Mouse (Mus musculus) hindbrain, embryonic 16.5 days (tissue): Measurements from ENCODE around the gene Nova2. TPM values are rescaled to one million over a fixed set of nuclear protein-coding genes. Genes with fewer than 3 reads are reported as not detected.

ENCODE experiments used
- ATAC-seq: fragments of 200-750 bp; cut with Nextera tagmentation; 2 replicates; pipeline ENCODE4 v1.8.0; 2017; ENCODE audit warnings: moderate TSS enrichment, moderate library complexity
- H3K27ac ChIP-seq: fragments of 300-500 bp; sonication (generic); 2 replicates; pipeline ENCODE4 v1.5.1; 2014; ENCODE audit warnings: low read depth, mild to moderate bottlenecking, control low read depth, low read length, moderate library complexity
- H3K27me3 ChIP-seq: fragments of 300-500 bp; sonication (generic); replicated peaks from 2 replicates; pipeline ENCODE4 v1.6.1; 2014; ENCODE audit warnings: low read length; ENCODE audit not compliant: control insufficient read depth, insufficient read depth
- H3K36me3 ChIP-seq: fragments of 300-500 bp; sonication (generic); 2 replicates; pipeline ENCODE4 v1.6.1; 2014; ENCODE audit warnings: mild to moderate bottlenecking, low read length, moderate library complexity, mixed read lengths; ENCODE audit not compliant: control insufficient read depth, insufficient read depth
- H3K4me1 ChIP-seq: fragments of 300-500 bp; sonication (generic); 2 replicates; pipeline ENCODE4 v1.6.1; 2014; ENCODE audit warnings: low read depth, low read length; ENCODE audit not compliant: control insufficient read depth, insufficient read depth
- H3K4me2 ChIP-seq: fragments of 300-500 bp; sonication (generic); 2 replicates; pipeline ENCODE4 v1.6.1; 2014; ENCODE audit warnings: mild to moderate bottlenecking, low read length, control low read depth, moderate library complexity
- H3K4me3 ChIP-seq: fragments of 300-500 bp; sonication (generic); 2 replicates; pipeline ENCODE4 v1.5.1; 2014; ENCODE audit warnings: mild to moderate bottlenecking, low read length, control low read depth, moderate library complexity
- H3K9ac ChIP-seq: fragments of 300-500 bp; sonication (generic); 2 replicates; pipeline ENCODE4 v1.6.1; 2014; ENCODE audit warnings: low read depth, mild to moderate bottlenecking, control low read depth, low read length, moderate library complexity
- H3K9me3 ChIP-seq: fragments of 300-500 bp; sonication (generic); 2 replicates; pipeline ENCODE4 v1.6.1; 2014; ENCODE audit warnings: mild to moderate bottlenecking, low read length, moderate library complexity; ENCODE audit not compliant: control insufficient read depth
- whole genome bisulfite sequencing: fragments of 180-500 bp; shearing (Covaris S2); extraction: QIAGEN DNeasy Blood & Tissue Kit; methylation state at CpG from one replicate; pipeline ENCODE4 v1.1.7; 2014; 5-methylcytosine and 5-hydroxymethylcytosine counted together
- polyA plus RNA-seq: library from polyadenylated mRNA; unstranded; fragments of >200 nt; fragmentation: Nextera tagmentation; extraction: Ambion mirVana; gene quantifications from 2 replicates; pipeline ENCODE4 v1.2.1, GENCODE M21; 2015

Nova2 gene
- polyA plus RNA-seq, 1 experiment from 2014 or later: 12.3 TPM

DNA sequence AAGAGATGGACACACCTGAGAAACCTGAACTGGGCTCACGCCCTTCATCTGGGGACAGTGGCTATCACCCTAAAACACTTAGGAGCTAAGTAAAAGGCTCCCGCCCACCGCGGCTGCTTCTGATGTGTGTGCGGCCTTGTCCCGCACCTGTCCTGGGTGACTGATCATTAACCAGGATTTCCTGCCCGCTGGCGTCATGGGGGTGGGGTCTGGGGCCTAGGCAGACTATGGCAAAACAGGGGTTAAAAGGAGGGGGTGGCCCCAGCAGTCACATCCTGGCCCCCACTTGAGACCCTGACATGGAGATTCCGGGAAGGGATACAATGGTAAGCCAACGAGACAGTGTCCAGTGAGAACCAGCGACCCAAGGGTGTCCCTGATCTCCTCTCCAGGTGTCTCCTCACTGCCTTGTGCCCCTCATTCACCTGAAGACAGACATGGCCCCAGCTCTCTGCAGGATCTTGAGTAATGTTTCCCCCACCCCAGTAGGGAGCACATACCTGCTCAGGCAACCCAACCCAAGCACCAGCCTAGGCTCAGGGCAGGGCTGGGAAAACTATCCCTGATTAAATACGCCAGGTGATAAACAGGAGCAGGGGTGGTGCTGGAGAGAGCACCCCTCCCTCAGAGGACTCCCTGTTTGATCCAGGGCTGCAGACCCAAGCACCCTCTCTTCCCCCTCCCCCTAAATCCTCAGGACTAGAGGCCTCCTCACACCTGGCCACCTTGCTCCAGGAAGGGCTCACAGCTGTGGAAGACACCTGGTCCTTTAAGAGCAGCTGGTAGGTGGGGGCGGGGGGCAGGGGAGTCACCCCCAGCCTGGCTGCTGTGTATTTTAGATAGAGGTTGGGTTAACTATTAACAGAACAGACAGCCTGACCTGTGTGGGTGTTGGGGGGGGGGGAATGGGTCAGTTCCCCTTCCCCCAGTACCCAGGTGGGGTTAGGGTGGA lies 81.6 kb downstream of the Nova2 start:
- Histone ChIP-seq H3K27me3 (no peaks in the 10 kb centered on the region), H3K4me1 (peaks cover 35% of the 10 kb centered on the region), H3K9ac (no peak overlapping the region; the same call in 1 of the 2 replicates), H3K9me3 (no peaks in the 10 kb centered on the region), H3K4me2 (peak overlapping the region; percentile 23; the same call in 1 of the 2 replicates), H3K36me3 (peaks cover 20% of the 10 kb centered on the region), H3K27ac (no peak overlapping the region), H3K4me3 (no peak overlapping the region)
- ATAC-seq: no peak
- WGBS: 77% methylated on average over 13 of the region's 13 CpGs

DNA sequence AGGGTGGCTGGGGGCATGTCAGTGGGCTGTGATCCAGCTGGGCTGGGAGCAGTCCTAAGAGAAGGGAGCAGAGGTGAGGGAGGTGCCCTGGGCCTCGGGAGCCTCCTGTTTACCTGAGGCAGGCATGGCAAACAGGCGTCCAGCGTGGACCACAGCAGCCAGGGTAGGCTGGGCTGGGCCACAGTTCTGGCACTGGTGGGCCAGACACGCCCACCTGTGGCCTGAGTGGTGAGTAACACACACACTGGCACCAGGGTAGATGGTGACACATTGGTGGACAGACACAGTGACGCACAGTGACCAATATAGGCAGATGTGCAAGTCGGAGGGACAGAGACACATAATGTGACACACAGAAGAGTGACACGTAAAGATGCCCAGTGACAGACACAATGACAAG lies 84.9 kb downstream of the Nova2 start:
- no peaks in the 10 kb centered on the region for H3K9me3 ChIP-seq
- H3K9ac ChIP-seq: no peak overlapping the region
- ATAC-seq: no peak
- H3K4me1 ChIP-seq: peaks cover 23% of the 10 kb centered on the region
- H3K27ac ChIP-seq: no peak overlapping the region
- H3K27me3 ChIP-seq: no peaks in the 10 kb centered on the region
- H3K36me3 ChIP-seq: peaks cover 16% of the 10 kb centered on the region
- 84% methylated on average over 7 of the region's 7 CpGs for WGBS
- H3K4me2 ChIP-seq: no peak overlapping the region
- H3K4me3 ChIP-seq: no peak overlapping the region

DNA sequence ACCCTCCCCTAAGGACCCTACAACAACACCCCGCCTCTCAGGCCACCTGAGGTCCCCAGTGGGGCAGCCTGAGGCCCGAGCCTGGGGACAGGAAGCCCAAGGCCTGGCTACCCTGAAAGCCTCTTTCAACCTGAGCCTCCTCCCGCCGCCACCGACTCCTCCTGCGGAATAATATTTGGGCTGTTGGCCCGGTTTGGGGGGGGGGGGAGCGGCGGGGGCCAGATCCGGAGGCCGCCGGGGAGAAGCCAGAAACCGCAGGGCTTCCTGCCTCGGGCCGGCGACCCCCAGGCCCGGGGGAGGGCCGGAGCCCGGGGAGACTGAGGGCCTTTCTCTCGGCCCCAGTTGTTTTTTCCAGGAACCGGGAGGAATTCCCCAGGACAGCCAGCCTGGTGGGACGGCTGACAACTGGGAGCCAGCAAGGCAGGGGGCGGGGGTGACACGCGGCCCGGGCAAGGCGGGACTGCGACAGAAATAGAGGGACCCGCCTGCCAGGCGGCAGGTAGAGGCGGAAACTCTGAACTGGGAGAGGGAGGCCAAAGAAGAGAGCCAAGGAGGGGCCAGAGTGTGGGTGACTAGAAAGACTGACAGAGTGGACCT lies 86.4 kb downstream of the Nova2 start:
- ATAC-seq: 0 out of 2 replicates have a peak, but pooled peaks have one; percentile 2
- H3K4me1 ChIP-seq: peaks cover 9% of the 10 kb centered on the region
- peak overlapping the region; percentile 36 for H3K9ac ChIP-seq
- WGBS: 5% methylated on average over 29 of the region's 31 CpGs
- peak overlapping the region; percentile 5 for H3K4me3 ChIP-seq
- no peaks in the 10 kb centered on the region for H3K9me3 ChIP-seq
- no peak overlapping the region for H3K27ac ChIP-seq
- peaks cover 4% of the 10 kb centered on the region; the same call in 1 of the 2 replicates for H3K36me3 ChIP-seq
- no peaks in the 10 kb centered on the region for H3K27me3 ChIP-seq
- H3K4me2 ChIP-seq: peak overlapping the region; percentile 57

DNA sequence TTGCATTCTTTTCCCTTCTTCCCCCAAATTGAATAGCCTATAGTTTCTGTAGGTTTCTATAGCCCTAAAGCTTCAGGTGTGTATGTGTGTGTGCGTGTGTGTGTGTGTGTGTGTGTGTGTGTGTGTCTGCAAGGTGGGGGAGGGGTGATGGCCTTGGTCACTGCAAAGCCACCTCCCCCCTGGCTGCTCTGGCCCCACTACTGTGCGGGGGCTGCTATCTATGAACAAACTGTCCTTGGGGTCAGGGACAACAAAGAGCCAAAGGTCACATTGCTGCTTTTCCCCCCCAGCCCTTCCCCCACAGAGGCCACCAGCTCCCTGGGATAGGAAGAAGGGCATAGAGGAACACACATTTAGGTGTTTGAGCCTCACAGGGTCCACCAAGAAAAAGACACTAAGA lies 87.2 kb downstream of the Nova2 start:
- H3K9me3 ChIP-seq: no peaks in the 10 kb centered on the region
- no peak overlapping the region for H3K27ac ChIP-seq
- H3K27me3 ChIP-seq: no peaks in the 10 kb centered on the region
- H3K36me3 ChIP-seq: no peaks in the 10 kb centered on the region
- H3K4me2 ChIP-seq: no peak overlapping the region; the same call in 1 of the 2 replicates
- H3K9ac ChIP-seq: no peak overlapping the region
- 57% methylated on average over 2 of the region's 2 CpGs for WGBS
- peaks cover 7% of the 10 kb centered on the region for H3K4me1 ChIP-seq
- ATAC-seq: no peak
- no peak overlapping the region for H3K4me3 ChIP-seq

DNA sequence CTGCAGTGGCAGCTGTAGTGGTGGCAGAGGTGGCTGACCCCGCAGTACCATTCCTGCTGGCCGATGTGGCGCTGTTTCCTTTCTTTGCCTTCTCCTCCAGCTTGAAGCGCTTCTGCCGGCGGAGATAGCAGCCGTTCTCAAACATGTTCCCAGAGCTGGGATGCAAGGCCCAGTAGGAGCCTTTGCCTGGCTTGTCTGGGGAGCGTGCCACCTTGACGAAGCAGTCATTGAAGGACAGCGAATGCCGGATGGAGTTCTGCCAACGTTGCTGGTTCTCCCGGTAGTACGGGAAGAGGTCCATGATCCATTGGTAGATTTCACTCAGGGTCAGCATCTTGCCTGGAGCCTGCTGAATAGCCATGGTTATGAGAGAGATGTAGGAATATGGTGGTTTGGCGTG lies 88.8 kb downstream of the Nova2 start:
- WGBS: 53% methylated on average over 15 of the region's 15 CpGs
- Histone ChIP-seq H3K36me3 (no peaks in the 10 kb centered on the region), H3K4me1 (peaks cover 7% of the 10 kb centered on the region), H3K9ac (no peak overlapping the region), H3K27ac (no peak overlapping the region), H3K4me3 (no peak overlapping the region), H3K4me2 (no peak overlapping the region), H3K27me3 (no peaks in the 10 kb centered on the region), H3K9me3 (no peaks in the 10 kb centered on the region)
- no peak for ATAC-seq

Other genes with a start within 250 kb of the Nova2 start
- not detected in 2 replicates for gene Psg20, start 239.7 kb upstream of the Nova2 start, polyA plus RNA-seq
- gene Psg22, start 207.8 kb upstream of the Nova2 start, polyA plus RNA-seq: not detected in 2 replicates
- not detected in 2 replicates for gene Psg19, start 127.4 kb upstream of the Nova2 start, polyA plus RNA-seq
- not detected in 2 replicates for gene Psg17, start 104.3 kb upstream of the Nova2 start, polyA plus RNA-seq
- 0.38 and 1.2 TPM in 2 replicates for gene Mill2, start 85.9 kb upstream of the Nova2 start, polyA plus RNA-seq
- 31.2 and 36.7 TPM in 2 replicates for gene Pglyrp1, start 54.6 kb upstream of the Nova2 start, polyA plus RNA-seq
- 29.1 and 35.7 TPM in 2 replicates for gene Ccdc61, start 15.5 kb upstream of the Nova2 start, polyA plus RNA-seq
- 0.65 and 0.85 TPM in 2 replicates for gene Nanos2, start 61.5 kb downstream of the Nova2 start, polyA plus RNA-seq
- gene Mypop, start 65.4 kb downstream of the Nova2 start, polyA plus RNA-seq: 5.8 and 6.3 TPM in 2 replicates
- 26.8 and 27.3 TPM in 2 replicates for gene Irf2bp1, start 78.2 kb downstream of the Nova2 start, polyA plus RNA-seq
- gene Foxa3, start 97.7 kb downstream of the Nova2 start, polyA plus RNA-seq: not detected in 2 replicates
- 24.1 and 27.5 TPM in 2 replicates for gene Sympk, start 98.5 kb downstream of the Nova2 start, polyA plus RNA-seq
- gene Rsph6a, start 128.8 kb downstream of the Nova2 start, polyA plus RNA-seq: 0.17 and 0.40 TPM in 2 replicates
- gene Dmwd, start 150.3 kb downstream of the Nova2 start, polyA plus RNA-seq: 29.1 and 30.0 TPM in 2 replicates
- 8.0 and 12.3 TPM in 2 replicates for gene Dmpk, start 158.0 kb downstream of the Nova2 start, polyA plus RNA-seq
- gene Six5, start 168.7 kb downstream of the Nova2 start, polyA plus RNA-seq: 1.9 and 2.9 TPM in 2 replicates
- 7.0 and 8.8 TPM in 2 replicates for gene Gm4969, start 192.5 kb downstream of the Nova2 start, polyA plus RNA-seq
- gene Fbxo46, start 194.0 kb downstream of the Nova2 start, polyA plus RNA-seq: 16.4 and 17.7 TPM in 2 replicates
- gene Qpctl, start 223.4 kb downstream of the Nova2 start, polyA plus RNA-seq: 24.0 and 26.3 TPM in 2 replicates
- 107 and 110 TPM in 2 replicates for gene Snrpd2, start 223.8 kb downstream of the Nova2 start, polyA plus RNA-seq
- 2.0 and 2.9 TPM in 2 replicates for gene Gipr, start 240.2 kb downstream of the Nova2 start, polyA plus RNA-seq